Mouse (Mus musculus): ENCODE data around the gene Sox21. TPM values are rescaled to one million over a fixed set of nuclear protein-coding genes. Genes with fewer than 3 reads are reported as not detected.
A peak's percentile ranks its signal among the peaks of the same experiment; 100 is the strongest.

The Sox21 gene
- 6.0 and 6.3 TPM in 2 replicates for polyA plus RNA-seq (2015; fragmentation: Nextera tagmentation; extraction: Ambion mirVana)

DNA sequence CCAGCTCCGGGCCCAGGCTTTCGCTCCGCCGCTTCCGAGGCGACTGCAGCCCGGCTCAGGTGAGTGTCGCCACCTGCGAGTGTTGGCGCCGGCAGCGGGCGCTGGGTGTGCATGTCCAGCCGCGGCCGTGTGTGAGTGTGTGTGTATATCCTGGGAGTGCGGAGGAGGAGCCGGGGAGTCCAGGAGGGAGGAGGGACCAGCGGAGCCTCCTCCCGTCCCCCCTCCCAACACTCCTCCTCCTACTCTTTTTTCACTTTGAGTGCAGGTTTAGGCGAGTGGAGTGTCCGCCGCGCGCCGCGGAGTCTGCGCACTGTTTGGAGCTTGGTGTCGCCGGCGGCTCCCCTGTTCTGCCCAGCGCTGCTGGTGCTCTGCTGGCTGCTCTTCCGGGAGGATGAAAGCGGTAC is at the start of gene Sox21:
Gene Sox21, minus strand, starts transcription at position 145 of the 404 bp plus-strand sequence.
- no peaks in the 10 kb centered on the region for H3K36me3 ChIP-seq
- peak; percentile 90 for ATAC-seq (ENCODE audit: low FRiP score, low read depth)
- WGBS = under 1% methylated on average over 33 of the region's 34 CpGs
- no peaks in the 10 kb centered on the region for H3K9me3 ChIP-seq
- H3K9ac ChIP-seq = peak within 1 kb of the TSS; percentile 40
- H3K27me3 ChIP-seq = peaks cover 41% of the 10 kb centered on the region
- H3K4me2 ChIP-seq = peak within 1 kb of the TSS; percentile 61
- peak within 1 kb of the TSS; percentile 42 for H3K4me3 ChIP-seq
- H3K4me1 ChIP-seq (replicated peaks) = peaks cover 30% of the 10 kb centered on the region
- H3K27ac ChIP-seq (replicated peaks) = peak within 1 kb of the TSS; percentile 74

DNA sequence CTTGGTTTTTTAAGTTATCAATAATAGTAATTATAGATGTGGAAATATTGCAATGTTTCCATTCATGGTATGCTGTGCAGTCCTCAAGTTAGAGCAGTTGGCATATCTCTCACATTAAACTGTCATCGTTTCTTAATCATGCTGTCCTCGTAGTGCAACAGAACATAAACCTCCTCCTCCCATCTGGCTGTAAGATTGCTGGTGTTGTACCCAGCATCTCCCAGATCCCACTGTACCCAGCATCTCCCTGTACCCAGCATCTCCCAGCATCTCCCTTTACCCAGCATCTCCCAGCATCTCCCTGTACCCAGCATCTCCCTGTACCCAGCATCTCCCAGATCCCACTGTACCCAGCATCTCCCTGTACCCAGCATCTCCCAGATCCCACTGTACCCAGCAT is 49.3 kb upstream of the Sox21 start:
- no peaks in the 10 kb centered on the region for H3K4me1 ChIP-seq (replicated peaks)
- ATAC-seq (ENCODE audit: low FRiP score, low read depth) = no peak
- 96% methylated on average over 2 of the region's 2 CpGs for WGBS

DNA sequence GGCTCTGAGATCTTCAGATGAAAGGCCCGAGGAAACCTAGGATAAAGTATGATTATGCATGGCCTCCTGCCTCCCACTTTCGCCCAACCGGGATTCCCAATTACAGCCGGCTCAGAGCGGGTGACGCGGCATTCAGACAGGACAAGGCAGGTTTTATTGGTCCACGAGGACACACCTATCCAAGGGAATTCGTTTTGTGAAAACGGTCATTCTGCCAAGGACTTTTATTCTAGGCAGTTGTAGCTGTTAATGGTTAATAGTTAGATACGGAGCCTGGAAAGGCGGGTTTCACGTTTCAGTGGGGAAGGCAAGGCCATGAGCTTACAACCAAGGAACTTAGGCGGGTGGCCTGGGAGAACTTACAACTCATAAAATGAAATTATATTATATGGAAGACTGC is 46.1 kb upstream of the Sox21 start:
- Histone ChIP-seq H3K4me3 (no peak overlapping the region), H3K36me3 (no peaks in the 10 kb centered on the region), H3K9ac (no peak overlapping the region), H3K4me2 (no peak overlapping the region), H3K27ac (replicated peaks) (no peak overlapping the region), H3K9me3 (peaks cover 7% of the 10 kb centered on the region; the same call in 1 of the 2 replicates), H3K27me3 (no peaks in the 10 kb centered on the region), H3K4me1 (replicated peaks) (no peaks in the 10 kb centered on the region)
- ATAC-seq (ENCODE audit: low FRiP score, low read depth) = no peak
- 61% methylated on average over 14 of the region's 14 CpGs for WGBS

More for the DNA sequence above, 49.3 kb upstream of the Sox21 start:
- Histone ChIP-seq H3K4me2 (no peak overlapping the region), H3K36me3 (no peaks in the 10 kb centered on the region), H3K4me3 (no peak overlapping the region), H3K9me3 (no peaks in the 10 kb centered on the region), H3K27me3 (no peaks in the 10 kb centered on the region), H3K27ac (replicated peaks) (no peak overlapping the region), H3K9ac (no peak overlapping the region)

DNA sequence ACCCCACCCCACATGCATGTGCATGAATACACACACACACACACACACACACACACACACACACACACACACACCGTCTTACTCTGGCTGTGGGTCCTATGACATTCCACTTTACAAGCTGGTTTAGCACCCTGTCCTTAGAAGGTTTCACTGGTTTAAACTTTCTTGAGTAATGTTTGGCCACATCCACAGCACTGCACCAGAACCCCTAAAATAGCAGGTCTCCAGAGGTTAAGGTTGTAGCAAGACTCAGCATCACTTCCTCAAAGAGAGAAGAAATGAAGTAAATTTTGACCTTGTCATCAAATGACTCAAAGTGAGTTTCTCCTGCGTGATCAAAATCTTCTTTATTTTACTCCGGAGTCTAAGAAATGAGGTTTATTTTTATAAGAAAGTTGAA is 45.4 kb upstream of the Sox21 start:
- no peak overlapping the region for H3K4me2 ChIP-seq
- no peak overlapping the region for H3K4me3 ChIP-seq
- H3K4me1 ChIP-seq (replicated peaks) = no peaks in the 10 kb centered on the region
- ATAC-seq (ENCODE audit: low FRiP score, low read depth) = no peak
- H3K9me3 ChIP-seq = peaks cover 7% of the 10 kb centered on the region; the same call in 1 of the 2 replicates
- H3K36me3 ChIP-seq = no peaks in the 10 kb centered on the region
- no peak overlapping the region for H3K27ac ChIP-seq (replicated peaks)
- H3K27me3 ChIP-seq = no peaks in the 10 kb centered on the region
- WGBS = 93% methylated on average over 3 of the region's 3 CpGs
- H3K9ac ChIP-seq = no peak overlapping the region

DNA sequence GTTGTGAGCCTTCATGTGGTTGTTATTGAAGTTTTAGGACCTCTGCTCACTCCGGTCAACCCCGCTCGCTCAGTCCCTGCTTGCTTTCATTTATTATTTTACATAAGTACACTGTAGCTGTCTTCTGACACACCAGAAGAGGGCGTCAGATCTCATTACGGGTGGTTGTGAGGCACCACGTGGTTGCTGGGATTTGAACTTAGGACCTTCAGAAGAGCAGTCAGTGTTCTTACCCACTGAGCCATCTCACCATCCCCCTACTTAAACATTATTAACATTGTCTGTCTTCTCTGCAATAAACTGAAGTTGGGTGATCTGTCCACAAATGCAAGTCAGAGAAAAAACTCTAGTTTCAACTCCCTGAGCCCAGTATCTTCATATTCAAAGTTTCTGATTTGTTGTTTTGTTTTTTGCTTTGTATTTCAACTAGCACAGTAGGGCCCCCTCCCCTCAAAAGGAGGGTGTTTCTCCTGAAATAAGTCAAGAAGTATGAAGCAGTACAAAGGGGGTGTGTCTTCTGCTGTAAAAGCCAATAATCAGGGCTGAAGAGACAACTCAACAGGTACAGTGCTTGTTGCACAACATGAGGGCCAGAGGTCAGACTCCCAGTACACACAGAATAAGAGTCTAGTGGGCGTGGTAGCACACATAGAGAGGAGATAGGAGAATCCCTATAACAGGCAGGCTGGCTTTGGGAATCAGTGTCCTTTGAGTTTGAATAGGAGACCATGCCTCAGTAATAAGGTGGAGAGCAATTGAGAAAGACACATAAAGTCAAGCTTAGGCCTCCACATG is 41.1 kb upstream of the Sox21 start:
- ATAC-seq (ENCODE audit: low FRiP score, low read depth) = no peak
- H3K27me3 ChIP-seq = no peaks in the 10 kb centered on the region
- no peaks in the 10 kb centered on the region for H3K4me1 ChIP-seq (replicated peaks)
- no peak overlapping the region for H3K9ac ChIP-seq
- 88% methylated on average over 7 of the region's 7 CpGs for WGBS
- no peak overlapping the region for H3K4me2 ChIP-seq
- H3K36me3 ChIP-seq = no peaks in the 10 kb centered on the region
- peaks cover 7% of the 10 kb centered on the region; the same call in 1 of the 2 replicates for H3K9me3 ChIP-seq
- no peak overlapping the region for H3K27ac ChIP-seq (replicated peaks)
- no peak overlapping the region for H3K4me3 ChIP-seq

DNA sequence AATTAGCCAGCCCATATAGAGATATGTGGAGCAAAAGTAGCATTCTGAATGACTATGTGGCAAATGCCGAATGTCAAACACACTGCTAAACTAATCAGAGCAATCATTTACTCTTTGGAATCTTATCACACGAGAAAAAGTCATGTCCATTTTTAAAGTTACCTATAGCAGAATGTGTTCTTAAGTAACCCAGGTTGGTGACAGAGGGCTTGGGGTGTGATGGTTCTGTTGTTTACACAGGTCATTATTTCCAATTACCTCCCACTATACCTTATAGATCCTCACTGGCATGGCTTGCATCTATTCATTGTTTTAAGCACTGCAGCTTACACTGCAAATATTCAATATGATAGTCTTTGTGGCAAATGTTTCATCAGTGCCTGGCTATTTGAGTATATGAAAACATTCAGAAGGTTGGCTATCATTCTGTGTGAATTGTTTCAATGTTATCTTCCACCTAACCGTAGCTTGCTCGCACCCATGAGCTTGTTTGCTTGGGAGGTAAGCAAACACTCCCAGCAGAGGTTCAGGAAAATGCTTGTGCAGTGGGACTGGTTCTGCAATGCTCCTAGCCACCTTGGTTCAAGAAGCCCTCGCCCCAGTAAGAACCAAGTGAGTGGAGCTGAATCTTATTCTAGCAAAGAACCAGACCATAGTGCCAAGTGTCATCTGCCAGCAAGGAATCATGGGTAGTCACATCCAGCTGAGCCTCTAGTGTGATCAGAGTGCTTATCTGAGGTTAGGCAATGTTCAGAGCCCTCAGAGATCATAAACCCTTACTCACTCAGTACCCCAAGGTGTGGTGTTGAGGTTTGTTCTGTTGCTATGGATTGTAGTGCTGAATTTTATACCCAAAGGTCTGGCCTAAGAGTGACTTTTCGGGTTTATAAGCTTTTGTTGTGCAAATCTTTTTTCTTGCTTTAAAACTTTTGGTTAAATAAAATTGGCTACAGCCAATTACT is 36.0 kb upstream of the Sox21 start:
- H3K27me3 ChIP-seq = no peaks in the 10 kb centered on the region
- no peak overlapping the region for H3K4me2 ChIP-seq
- H3K4me1 ChIP-seq (replicated peaks) = no peaks in the 10 kb centered on the region
- no peaks in the 10 kb centered on the region for H3K36me3 ChIP-seq
- no peaks in the 10 kb centered on the region for H3K9me3 ChIP-seq
- WGBS = 88% methylated on average over 6 of the region's 6 CpGs
- H3K9ac ChIP-seq = no peak overlapping the region
- no peak overlapping the region for H3K4me3 ChIP-seq
- no peak for ATAC-seq (ENCODE audit: low FRiP score, low read depth)
- no peak overlapping the region for H3K27ac ChIP-seq (replicated peaks)

DNA sequence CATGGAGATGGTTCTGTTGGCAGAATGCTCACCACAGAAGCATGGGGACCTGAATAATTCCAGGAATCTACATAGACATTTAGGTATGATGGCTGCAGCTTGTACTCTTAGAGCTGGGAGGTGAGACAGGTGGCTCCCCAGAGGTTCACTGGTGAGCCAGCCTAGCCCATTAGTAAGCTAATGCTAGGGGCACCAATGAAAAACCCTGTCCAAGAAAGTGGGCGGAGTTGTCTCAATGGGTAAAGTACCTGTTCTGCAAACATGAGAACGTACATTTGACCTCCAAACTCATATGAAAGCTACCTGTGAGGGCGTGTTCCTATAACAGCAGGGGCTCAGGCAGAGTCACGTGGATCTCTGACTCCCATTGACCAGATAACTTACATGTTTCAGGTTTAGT is 32.0 kb upstream of the Sox21 start:
- no peaks in the 10 kb centered on the region for H3K27me3 ChIP-seq
- H3K4me1 ChIP-seq (replicated peaks) = no peaks in the 10 kb centered on the region
- 85% methylated on average over 4 of the region's 4 CpGs for WGBS

DNA sequence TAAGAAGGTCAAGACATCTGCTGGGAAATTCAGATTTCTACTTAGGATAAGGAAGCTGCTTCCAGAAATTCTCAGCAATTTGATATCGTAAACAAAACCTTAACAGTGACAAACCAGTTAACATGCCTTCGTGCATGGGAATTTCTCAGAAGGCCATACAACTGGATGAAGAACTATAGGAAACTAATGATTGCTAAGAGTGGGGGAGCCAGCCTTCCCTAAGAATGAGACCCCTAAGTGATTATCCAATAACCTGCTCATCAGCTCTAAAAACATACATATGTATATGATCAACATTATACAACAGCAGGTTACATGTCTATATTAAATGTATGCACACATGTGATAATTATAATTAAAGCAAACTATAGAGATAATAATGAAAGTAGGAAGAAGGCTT is 29.8 kb upstream of the Sox21 start, which contains the start of gene Gm9376:
Gene Gm9376, plus strand, starts transcription at position 301 of the 400 bp plus-strand sequence.
- no peaks in the 10 kb centered on the region for H3K4me1 ChIP-seq (replicated peaks)
- H3K36me3 ChIP-seq = no peaks in the 10 kb centered on the region
- H3K4me2 ChIP-seq = no peak within 1 kb of the TSS
- no peaks in the 10 kb centered on the region for H3K27me3 ChIP-seq
- no peak for ATAC-seq (ENCODE audit: low FRiP score, low read depth)
- H3K4me3 ChIP-seq = no peak within 1 kb of the TSS
- no peak within 1 kb of the TSS for H3K9ac ChIP-seq
- H3K27ac ChIP-seq (replicated peaks) = no peak within 1 kb of the TSS
- H3K9me3 ChIP-seq = no peaks in the 10 kb centered on the region
- WGBS = 95% methylated on average over 2 of the region's 2 CpGs

More for the DNA sequence above, 32.0 kb upstream of the Sox21 start:
- H3K36me3 ChIP-seq = no peaks in the 10 kb centered on the region
- no peak overlapping the region for H3K4me3 ChIP-seq
- no peaks in the 10 kb centered on the region for H3K9me3 ChIP-seq
- no peak overlapping the region for H3K4me2 ChIP-seq
- ATAC-seq (ENCODE audit: low FRiP score, low read depth) = no peak
- no peak overlapping the region for H3K9ac ChIP-seq
- H3K27ac ChIP-seq (replicated peaks) = no peak overlapping the region

DNA sequence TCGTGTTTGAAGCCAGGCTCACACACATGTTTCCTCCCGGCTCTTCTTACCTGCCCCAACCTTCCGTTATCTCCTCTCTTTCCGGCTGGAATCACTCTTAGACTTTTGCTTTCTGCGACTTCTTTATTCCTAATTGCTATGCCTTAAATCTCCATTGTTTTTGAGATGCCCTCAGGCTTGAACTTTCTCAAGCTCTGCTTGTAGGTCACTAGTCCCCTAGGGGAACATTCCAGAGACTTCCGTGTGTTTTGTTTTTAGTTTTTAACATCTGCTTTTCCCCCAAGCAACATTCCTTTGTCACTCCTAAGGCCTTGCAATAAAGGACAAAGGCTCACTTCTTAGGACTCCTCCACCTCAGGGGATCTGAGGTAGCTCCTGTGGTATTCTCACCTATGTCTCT is 16.6 kb upstream of the Sox21 start:
- no peak overlapping the region for H3K4me2 ChIP-seq
- H3K4me1 ChIP-seq (replicated peaks) = no peaks in the 10 kb centered on the region
- H3K36me3 ChIP-seq = no peaks in the 10 kb centered on the region
- H3K27ac ChIP-seq (replicated peaks) = no peak overlapping the region
- 90% methylated on average over 6 of the region's 6 CpGs for WGBS
- no peak overlapping the region for H3K4me3 ChIP-seq
- no peaks in the 10 kb centered on the region for H3K9me3 ChIP-seq
- ATAC-seq (ENCODE audit: low FRiP score, low read depth) = no peak
- no peak overlapping the region for H3K9ac ChIP-seq
- H3K27me3 ChIP-seq = no peaks in the 10 kb centered on the region

DNA sequence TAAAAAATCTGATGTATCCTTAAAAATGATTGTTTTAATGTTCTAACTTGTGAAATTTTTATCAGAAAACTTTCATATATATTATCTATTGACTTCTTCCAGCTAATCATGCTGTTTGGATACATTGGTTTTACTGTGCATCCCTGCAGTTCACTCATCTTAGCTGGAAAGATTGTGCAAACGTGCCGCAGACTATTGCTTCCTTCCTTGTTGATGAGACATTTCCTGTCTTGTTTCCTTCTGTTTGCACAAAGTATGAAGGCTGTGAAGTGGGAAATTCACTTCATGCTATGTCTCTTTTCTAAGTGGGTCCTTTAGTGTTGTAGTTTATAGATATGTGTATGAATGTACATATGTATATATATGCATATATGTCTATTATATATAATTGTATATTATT is 4.6 kb upstream of the Sox21 start:
- Histone ChIP-seq H3K27me3 (peaks cover 27% of the 10 kb centered on the region), H3K9me3 (no peaks in the 10 kb centered on the region), H3K4me1 (replicated peaks) (peaks cover 9% of the 10 kb centered on the region), H3K27ac (replicated peaks) (no peak overlapping the region), H3K36me3 (no peaks in the 10 kb centered on the region), H3K4me2 (no peak overlapping the region), H3K9ac (no peak overlapping the region), H3K4me3 (no peak overlapping the region)
- WGBS = 93% methylated on average over 2 of the region's 2 CpGs
- no peak for ATAC-seq (ENCODE audit: low FRiP score, low read depth)

DNA sequence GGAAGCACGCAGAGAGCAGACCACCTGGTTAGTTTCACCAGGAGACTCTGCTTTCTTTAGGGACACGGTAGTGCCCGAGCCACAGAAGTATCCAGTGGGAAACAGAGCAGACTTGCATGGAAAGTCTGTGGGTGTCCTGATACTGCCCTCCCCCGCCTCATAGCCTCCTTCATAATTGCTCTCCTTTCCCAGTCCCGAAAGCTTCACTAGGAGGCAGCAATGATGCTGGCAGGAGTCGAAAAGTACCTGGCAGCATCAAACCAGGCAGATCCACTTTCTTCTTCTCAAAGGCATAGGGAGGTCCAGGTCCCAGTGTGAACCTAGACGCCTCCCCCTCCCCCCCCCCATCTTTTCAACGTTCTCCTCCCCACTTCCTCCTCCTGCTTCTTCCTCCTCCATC is 2.5 kb upstream of the Sox21 start:
- H3K4me2 ChIP-seq = no peak overlapping the region
- H3K4me3 ChIP-seq = no peak overlapping the region
- 17% methylated on average over 8 of the region's 8 CpGs for WGBS
- no peak overlapping the region for H3K27ac ChIP-seq (replicated peaks)
- peaks cover 33% of the 10 kb centered on the region for H3K27me3 ChIP-seq
- H3K4me1 ChIP-seq (replicated peaks) = peaks cover 30% of the 10 kb centered on the region
- no peaks in the 10 kb centered on the region for H3K36me3 ChIP-seq
- H3K9ac ChIP-seq = no peak overlapping the region
- H3K9me3 ChIP-seq = no peaks in the 10 kb centered on the region
- no peak for ATAC-seq (ENCODE audit: low FRiP score, low read depth)

DNA sequence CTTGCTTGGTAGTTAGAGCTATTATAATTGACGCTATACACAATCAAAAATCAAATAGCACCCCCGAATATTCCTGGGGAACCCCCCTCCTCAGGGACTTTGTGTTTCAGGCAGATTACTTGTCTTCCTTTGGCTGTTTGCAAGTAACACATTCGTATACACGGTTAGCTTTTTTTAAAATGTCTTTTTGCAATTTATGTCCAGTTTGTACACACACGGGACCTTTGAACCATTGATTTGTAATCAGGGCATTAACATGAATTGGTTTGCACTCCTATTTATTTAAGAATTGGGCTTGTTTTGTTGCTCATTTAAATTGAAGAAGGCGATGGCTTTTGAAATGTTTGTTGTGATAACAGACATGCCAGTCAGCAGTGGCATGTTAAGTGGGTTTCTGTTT is 956 bp upstream of the Sox21 start:
- peak overlapping the region; percentile 42 for H3K4me3 ChIP-seq
- no peak overlapping the region for H3K9ac ChIP-seq
- H3K27ac ChIP-seq (replicated peaks) = no peak overlapping the region
- peaks cover 35% of the 10 kb centered on the region for H3K27me3 ChIP-seq
- no peak for ATAC-seq (ENCODE audit: low FRiP score, low read depth)
- H3K4me1 ChIP-seq (replicated peaks) = peaks cover 30% of the 10 kb centered on the region
- 9% methylated on average over 6 of the region's 6 CpGs for WGBS
- H3K4me2 ChIP-seq = peak overlapping the region; percentile 61
- no peaks in the 10 kb centered on the region for H3K9me3 ChIP-seq
- H3K36me3 ChIP-seq = no peaks in the 10 kb centered on the region
